ENCODE assay signal across 8 mouse cellular contexts in genomic region chr4:99193214-99193613, GRCm38 (mm10). TPM values are rescaled to one million over a fixed set of nuclear protein-coding genes. Genes with fewer than 3 reads are reported as not detected.
DNase-seq lines count a peak whose midpoint lies in the region; ATAC-seq lines count a peak whose summit lies in the region.

No protein-coding gene starts in this region.

- H3K36me3 ChIP-seq in neural tube, embryonic 11.5 days (ENCODE audit: control insufficient read depth, insufficient read depth, low read length): no peaks in the 10 kb centered on the region
- H3K36me3 ChIP-seq in liver, embryonic 12.5 days: no peaks in the 10 kb centered on the region

- peak overlapping the region; percentile 46; the same call in 1 of the 2 replicates for H3K4me3 ChIP-seq in neural tube, embryonic 11.5 days (ENCODE audit: low read depth, low read length)
- peak overlapping the region; percentile 71 for H3K4me3 ChIP-seq in liver, embryonic 12.5 days

- H3K27me3 ChIP-seq in neural tube, embryonic 11.5 days (ENCODE audit: control insufficient read depth, insufficient read depth, low read length): no peaks in the 10 kb centered on the region
- H3K27me3 ChIP-seq in liver, embryonic 12.5 days (replicated peaks): no peaks in the 10 kb centered on the region

- H3K4me2 ChIP-seq in neural tube, embryonic 11.5 days (ENCODE audit: low read depth): peak overlapping the region; percentile 36
- peak overlapping the region; percentile 76 for H3K4me2 ChIP-seq in liver, embryonic 12.5 days

- no peaks in the 10 kb centered on the region for H3K9me3 ChIP-seq in neural tube, embryonic 11.5 days (ENCODE audit: control insufficient read depth, low read length)
- H3K9me3 ChIP-seq in liver, embryonic 12.5 days (replicated peaks): no peaks in the 10 kb centered on the region

- no peak overlapping the region for H3K27ac ChIP-seq in neural tube, embryonic 11.5 days (ENCODE audit: low read depth, low read length)
- H3K27ac ChIP-seq in liver, embryonic 12.5 days: no peak overlapping the region

- no peak overlapping the region for H3K9ac ChIP-seq in neural tube, embryonic 11.5 days (ENCODE audit: low read length)
- H3K9ac ChIP-seq in liver, embryonic 12.5 days: no peak overlapping the region

- DNase-seq in frontal cortex, postnatal 25 days (ENCODE audit: low spot score in 2 of 2): no peak
- DNase-seq in neural tube, embryonic 11.5 days (ENCODE audit: low spot score): no peak
- no peak for DNase-seq in neural tube, embryonic 10.5 days (ENCODE audit: extremely low spot score, low spot score)
- DNase-seq in thymus, postnatal 4 days: no peak
- no peak for DNase-seq in T-cell, adult 2 months (ENCODE audit: low spot score)
- DNase-seq in left cerebral cortex, adult 18-20 months (ENCODE audit: low spot score in 2 of 2): no peak

- 0 out of 2 replicates have a peak, but pooled peaks cover 2% of the 10 kb centered on the region for H3K4me1 ChIP-seq in neural tube, embryonic 11.5 days (ENCODE audit: control insufficient read depth, insufficient read depth, low read length)
- peaks cover 8% of the 10 kb centered on the region; the same call in 1 of the 2 replicates for H3K4me1 ChIP-seq in liver, embryonic 12.5 days

- WGBS in neural tube, embryonic 11.5 days: 58% methylated on average over 6 of the region's 6 CpGs
- WGBS in liver, embryonic 12.5 days (ENCODE audit: insufficient replicate concordance): 45% methylated on average over 6 of the region's 6 CpGs

- peak; percentile 14; the same call in 1 of the 2 replicates for ATAC-seq in frontal cortex, adult (ENCODE audit: low TSS enrichment)
- no peak for ATAC-seq in neural tube, embryonic 11.5 days (ENCODE audit: insufficient read depth, low FRiP score, low TSS enrichment)
- ATAC-seq in liver, embryonic 12.5 days: no peak

RNA-seq across cellular contexts. Expression of gene Atg4c, which starts 0.5 kb away (rescaled TPM):
- 14.7 and 17.2 TPM in 2 replicates for polyA plus RNA-seq in neural tube, embryonic 11.5 days (2014; fragmentation: Nextera tagmentation; extraction: Ambion mirVana)
- 6.3 and 7.3 TPM in 2 replicates for polyA plus RNA-seq in liver, embryonic 12.5 days (2016; fragmentation: Nextera tagmentation; extraction: Ambion mirVana)
- total RNA-seq in left cerebral cortex, adult 18-20 months (2021): 10 to 100 TPM; 42.7 to 44.2 TPM
